Mouse (Mus musculus): ENCODE results near the gene Cpne2.
A peak's percentile ranks its signal among the peaks of the same experiment; 100 is the strongest.

Gene Cpne2

GRCm38 (mm10) chr8:94581820-94582483 lies 49.2 kb downstream of the Cpne2 start:
- no peak for DNase-seq (ENCODE audit: low spot score)

- DNase-seq (ENCODE audit: low spot score) = no peak
Observed at GRCm38 (mm10) chr8:94582569-94582968, 49.8 kb downstream of the Cpne2 start.

GRCm38 (mm10) chr8:94584238-94584817 lies 51.5 kb downstream of the Cpne2 start:
- DNase-seq (ENCODE audit: low spot score) = peak; percentile 46

GRCm38 (mm10) chr8:94591691-94592090 lies 58.9 kb downstream of the Cpne2 start:
- DNase-seq (ENCODE audit: low spot score) = no peak

- DNase-seq (ENCODE audit: low spot score) = no peak
Observed at GRCm38 (mm10) chr8:94594211-94594610, 61.4 kb downstream of the Cpne2 start.

- no peak for DNase-seq (ENCODE audit: low spot score)
Observed at GRCm38 (mm10) chr8:94600478-94600877, 67.7 kb downstream of the Cpne2 start.

GRCm38 (mm10) chr8:94601034-94601606 lies 68.3 kb downstream of the Cpne2 start:
- no peak for DNase-seq (ENCODE audit: low spot score)

- peak; percentile 100 for DNase-seq (ENCODE audit: low spot score)
Observed at GRCm38 (mm10) chr8:94601607-94602385, 69.0 kb downstream of the Cpne2 start, which contains the start of the genes Rspry1 and Fam192a. TSS of gene Rspry1 (plus strand) at chr8:94601937. TSS of gene Fam192a (minus strand) at chr8:94601997.

- DNase-seq (ENCODE audit: low spot score) = peak; percentile 8
Observed at GRCm38 (mm10) chr8:94602471-94603131, 69.8 kb downstream of the Cpne2 start.

- DNase-seq (ENCODE audit: low spot score) = no peak
Observed at GRCm38 (mm10) chr8:94604030-94604429, 71.2 kb downstream of the Cpne2 start.

GRCm38 (mm10) chr8:94607064-94607463 lies 74.3 kb downstream of the Cpne2 start:
- DNase-seq (ENCODE audit: low spot score) = no peak
